ENCODE assay signal across 8 mouse cellular contexts in genomic region chr2:30134928-30135620, GRCm38 (mm10). TPM values are rescaled to one million over a fixed set of nuclear protein-coding genes. Genes with fewer than 3 reads are reported as not detected.
DNase-seq lines count a peak whose midpoint lies in the region; ATAC-seq and TF ChIP-seq lines count a peak whose summit lies in the region.

No protein-coding gene starts in this region.

- H3K27me3 ChIP-seq in forebrain, embryonic 15.5 days: no peaks in the 10 kb centered on the region
- no peaks in the 10 kb centered on the region for H3K27me3 ChIP-seq in neural tube, embryonic 14.5 days (ENCODE audit: control insufficient read depth, insufficient read depth, low read length)

- peaks cover 24% of the 10 kb centered on the region for H3K36me3 ChIP-seq in forebrain, embryonic 15.5 days
- peaks cover 11% of the 10 kb centered on the region; the same call in 1 of the 2 replicates for H3K36me3 ChIP-seq in neural tube, embryonic 14.5 days (ENCODE audit: control insufficient read depth, insufficient read depth, low read length)

- peak overlapping the region; percentile 96 for H3K4me3 ChIP-seq in left cerebral cortex, adult 2 months
- peak overlapping the region; percentile 94 for H3K4me3 ChIP-seq in forebrain, embryonic 15.5 days
- H3K4me3 ChIP-seq in neural tube, embryonic 14.5 days (ENCODE audit: low read depth, low read length): peak overlapping the region; percentile 82; the same call in 1 of the 2 replicates

- no peaks in the 10 kb centered on the region for H3K9me3 ChIP-seq in forebrain, embryonic 15.5 days
- H3K9me3 ChIP-seq in neural tube, embryonic 14.5 days (ENCODE audit: control insufficient read depth, low read length): no peaks in the 10 kb centered on the region

- H3K4me2 ChIP-seq in forebrain, embryonic 15.5 days (replicated peaks): peak overlapping the region; percentile 80
- H3K4me2 ChIP-seq in neural tube, embryonic 14.5 days (ENCODE audit: low read depth, low read length): peak overlapping the region; percentile 96

- no peak for DNase-seq in left cerebral cortex, adult 2 months (ENCODE audit: extremely low spot score in 1 of 2, low spot score in 2 of 2)
- no peak for DNase-seq in left cerebral cortex, adult 18-20 months (ENCODE audit: low spot score in 2 of 2)
- DNase-seq in kidney, postnatal 25 days: peak; percentile 76 to 84
- no peak for DNase-seq in right cerebral cortex, postnatal 10 days (ENCODE audit: low spot score in 2 of 2)
- no peak for DNase-seq in frontal cortex, postnatal 36 days (ENCODE audit: low spot score in 2 of 2)

- peak overlapping the region; percentile 82 for H3K9ac ChIP-seq in forebrain, embryonic 15.5 days (replicated peaks)
- peak overlapping the region; percentile 79 for H3K9ac ChIP-seq in neural tube, embryonic 14.5 days (replicated peaks; ENCODE audit: low read depth, low read length)

- no peak for ATAC-seq in forebrain, embryonic 15.5 days (replicated peaks)
- no peak for ATAC-seq in neural tube, embryonic 14.5 days (ENCODE audit: low read depth)
- no peak for ATAC-seq in megakaryocyte progenitor cell, adult 5-6 weeks (replicated peaks; ENCODE audit: poor library complexity)

- intact Hi-C loops in left cerebral cortex, adult 2 months (cut with DNase I): loop anchor here (5.0 kb wide), 1 partner anchor 37 kb away; the partner anchor contains the start of gene Endog

- peaks cover 21% of the 10 kb centered on the region for H3K4me1 ChIP-seq in forebrain, embryonic 15.5 days
- H3K4me1 ChIP-seq in neural tube, embryonic 14.5 days (ENCODE audit: control insufficient read depth, insufficient read depth, low read length): peaks cover 18% of the 10 kb centered on the region

- H3K27ac ChIP-seq in left cerebral cortex, adult 2 months: no peak overlapping the region; the same call in 1 of the 2 replicates
- H3K27ac ChIP-seq in forebrain, embryonic 15.5 days (replicated peaks): no peak overlapping the region
- H3K27ac ChIP-seq in neural tube, embryonic 14.5 days (ENCODE audit: low read depth, low read length): no peak overlapping the region

- TF ChIP-seq CTCF in left cerebral cortex, adult 2 months (IDR thresholded peaks at IDR 0.05): no peak

- WGBS in forebrain, embryonic 15.5 days: 46% methylated on average over 10 of the region's 10 CpGs
- WGBS in neural tube, embryonic 14.5 days: 45% methylated on average over 10 of the region's 10 CpGs

RNA-seq across cellular contexts. Expression of gene Tbc1d13, which starts 1.5 kb away (rescaled TPM):
- 10 to 100 TPM; 49.6 to 53.3 TPM for total RNA-seq in left cerebral cortex, adult 2 months (2021)
- 10 to 100 TPM; 43.7 to 50.5 TPM for total RNA-seq in left cerebral cortex, adult 18-20 months (2021)
- polyA plus RNA-seq in forebrain, embryonic 15.5 days (2015; fragmentation: Nextera tagmentation; extraction: Ambion mirVana): 9.7 and 10.9 TPM in 2 replicates
- 20.3 and 23.6 TPM in 2 replicates for polyA plus RNA-seq in neural tube, embryonic 14.5 days (2014; fragmentation: Nextera tagmentation; extraction: Ambion mirVana)
- 28.8 and 29.0 TPM in 2 replicates for total RNA-seq in megakaryocyte progenitor cell, adult 5-6 weeks (2015)
- 47.2 and 65.0 TPM in 2 replicates for total RNA-seq in megakaryocyte progenitor cell, adult 5-6 weeks (2017)

RNA-seq across cellular contexts. Expression of gene Zer1, which starts 10.7 kb away (rescaled TPM):
- 100 to 1,000 TPM; 163 to 171 TPM for total RNA-seq in left cerebral cortex, adult 2 months (2021)
- total RNA-seq in left cerebral cortex, adult 18-20 months (2021): 100 to 1,000 TPM; 146 to 156 TPM
- 14.5 and 15.0 TPM in 2 replicates for polyA plus RNA-seq in forebrain, embryonic 15.5 days (2015; fragmentation: Nextera tagmentation; extraction: Ambion mirVana)
- polyA plus RNA-seq in neural tube, embryonic 14.5 days (2014; fragmentation: Nextera tagmentation; extraction: Ambion mirVana): 16.0 and 20.9 TPM in 2 replicates
- 8.8 and 9.4 TPM in 2 replicates for total RNA-seq in megakaryocyte progenitor cell, adult 5-6 weeks (2015)
- 6.9 and 7.9 TPM in 2 replicates for total RNA-seq in megakaryocyte progenitor cell, adult 5-6 weeks (2017)

RNA-seq across cellular contexts. Expression of gene Endog, which starts 36.2 kb away (rescaled TPM):
- 10 to 100 TPM; 20.9 to 21.4 TPM for total RNA-seq in left cerebral cortex, adult 2 months (2021)
- total RNA-seq in left cerebral cortex, adult 18-20 months (2021): 10 to 100 TPM; 19.3 to 23.3 TPM
- polyA plus RNA-seq in forebrain, embryonic 15.5 days (2015; fragmentation: Nextera tagmentation; extraction: Ambion mirVana): 13.6 and 14.7 TPM in 2 replicates
- polyA plus RNA-seq in neural tube, embryonic 14.5 days (2014; fragmentation: Nextera tagmentation; extraction: Ambion mirVana): 27.1 and 30.4 TPM in 2 replicates
- 10.2 and 12.7 TPM in 2 replicates for total RNA-seq in megakaryocyte progenitor cell, adult 5-6 weeks (2015)
- 4.0 and 11.6 TPM in 2 replicates for total RNA-seq in megakaryocyte progenitor cell, adult 5-6 weeks (2017)

RNA-seq across cellular contexts. Expression of gene Zdhhc12, which starts 41.6 kb away (rescaled TPM):
- 1 to 10 TPM; 5.4 to 7.0 TPM for total RNA-seq in left cerebral cortex, adult 2 months (2021)
- 1 to 10 TPM; 6.1 to 6.7 TPM for total RNA-seq in left cerebral cortex, adult 18-20 months (2021)
- 16.7 and 18.6 TPM in 2 replicates for polyA plus RNA-seq in forebrain, embryonic 15.5 days (2015; fragmentation: Nextera tagmentation; extraction: Ambion mirVana)
- polyA plus RNA-seq in neural tube, embryonic 14.5 days (2014; fragmentation: Nextera tagmentation; extraction: Ambion mirVana): 24.6 and 28.8 TPM in 2 replicates
- 17.4 and 18.2 TPM in 2 replicates for total RNA-seq in megakaryocyte progenitor cell, adult 5-6 weeks (2015)
- total RNA-seq in megakaryocyte progenitor cell, adult 5-6 weeks (2017): 10.7 and 13.3 TPM in 2 replicates

RNA-seq across cellular contexts. Expression of gene Spout1, which starts 43.2 kb away (rescaled TPM):
- 10 to 100 TPM; 36.6 to 38.4 TPM for total RNA-seq in left cerebral cortex, adult 2 months (2021)
- total RNA-seq in left cerebral cortex, adult 18-20 months (2021): 10 to 100 TPM; 32.5 to 33.9 TPM
- polyA plus RNA-seq in forebrain, embryonic 15.5 days (2015; fragmentation: Nextera tagmentation; extraction: Ambion mirVana): 62.4 and 63.3 TPM in 2 replicates
- 59.5 and 64.2 TPM in 2 replicates for polyA plus RNA-seq in neural tube, embryonic 14.5 days (2014; fragmentation: Nextera tagmentation; extraction: Ambion mirVana)
- 21.5 and 28.3 TPM in 2 replicates for total RNA-seq in megakaryocyte progenitor cell, adult 5-6 weeks (2015)
- total RNA-seq in megakaryocyte progenitor cell, adult 5-6 weeks (2017): 40.1 and 44.2 TPM in 2 replicates

Comparison
In these comparisons a context has a peak if more than half of its experiments do, and no peak if none do; other contexts are left out.
1. DNase-seq: peak in kidney, postnatal 25 days (2 of 2); none in left cerebral cortex, adult 2 months (0 of 2), left cerebral cortex, adult 18-20 months (0 of 2), right cerebral cortex, postnatal 10 days (0 of 2) and frontal cortex, postnatal 36 days (0 of 2).
2. RNA of gene Zer1, which starts 10.7 kb away (total RNA-seq): 163 to 171 TPM in left cerebral cortex, adult 2 months and 146 to 156 TPM in left cerebral cortex, adult 18-20 months; 6.9 to 9.4 TPM in megakaryocyte progenitor cell, adult 5-6 weeks; every median in the first group is over 10 times any median in the second.
3. Peak in every context shown above with its lines, with median percentiles within 50 percentile points of each other: H3K4me3 ChIP-seq.